Mouse (Mus musculus) forebrain, embryonic 13.5 days (tissue): ENCODE data around the gene Gnl2. TPM values are rescaled to one million over a fixed set of nuclear protein-coding genes. Genes with fewer than 3 reads are reported as not detected.

ENCODE experiments used
- ATAC-seq: fragments of 200-750 bp; cut with Nextera tagmentation; 2 replicates; pipeline ENCODE4 v1.8.0; 2017
- H3K27ac ChIP-seq: fragments of 300-500 bp; sonication (generic); 2 replicates; pipeline ENCODE4 v1.5.1; 2015; ENCODE audit warnings: inconsistent platforms, mild to moderate bottlenecking, moderate library complexity
- H3K27me3 ChIP-seq: fragments of 300-500 bp; sonication (generic); 2 replicates; pipeline ENCODE4 v1.6.1; 2015; ENCODE audit warnings: mild to moderate bottlenecking, inconsistent platforms
- H3K36me3 ChIP-seq: fragments of 300-500 bp; sonication (generic); 2 replicates; pipeline ENCODE4 v1.6.1; 2015; ENCODE audit warnings: mild to moderate bottlenecking, inconsistent platforms; ENCODE audit not compliant: poor library complexity, severe bottlenecking
- H3K4me1 ChIP-seq: fragments of 300-500 bp; sonication (generic); 2 replicates; pipeline ENCODE4 v1.6.1; 2015; ENCODE audit warnings: inconsistent platforms
- H3K4me2 ChIP-seq: fragments of 300-500 bp; sonication (generic); 2 replicates; pipeline ENCODE4 v1.6.1; 2015; ENCODE audit warnings: inconsistent platforms, mild to moderate bottlenecking, moderate library complexity
- H3K4me3 ChIP-seq: fragments of 300-500 bp; sonication (generic); 2 replicates; pipeline ENCODE4 v1.5.1; 2015; ENCODE audit warnings: mild to moderate bottlenecking, inconsistent platforms
- H3K9ac ChIP-seq: fragments of 300-500 bp; sonication (generic); 2 replicates; pipeline ENCODE4 v1.6.1; 2015; ENCODE audit warnings: mild to moderate bottlenecking, inconsistent platforms
- H3K9me3 ChIP-seq: fragments of 300-500 bp; sonication (generic); replicated peaks from 2 replicates; pipeline ENCODE4 v1.6.1; 2016; ENCODE audit warnings: inconsistent platforms
- WGBS: fragments of 180-500 bp; shearing (Covaris S2); methylation state at CpG from one replicate; pipeline ENCODE4 v1.1.7; 2015; 5-methylcytosine and 5-hydroxymethylcytosine counted together
- polyA plus RNA-seq: library from polyadenylated mRNA; unstranded; fragments of >200 nt; fragmentation: Nextera tagmentation; extraction: Ambion mirVana; gene quantifications from 2 replicates; pipeline ENCODE4 v1.2.1, GENCODE M21; 2015

Gene Gnl2
- polyA plus RNA-seq, 1 experiment from 2014 or later = 83.2 TPM

GRCm38 (mm10) chr4:124985671-124986602 is 30.4 kb upstream of the Gnl2 start, which contains the start of gene Rspo1:
Gene Rspo1, plus strand, starts transcription at chr4:124986430.
- peak; percentile 21; the same call in 1 of the 2 replicates for ATAC-seq
- H3K4me1 ChIP-seq = peaks cover 37% of the 10 kb centered on the region
- 2% methylated on average over 37 of the region's 62 CpGs for WGBS
- peaks cover 87% of the 10 kb centered on the region for H3K27me3 ChIP-seq
- peak within 1 kb of the TSS; percentile 42 for H3K4me3 ChIP-seq
- H3K9ac ChIP-seq = peak within 1 kb of the TSS; percentile 45; the same call in 1 of the 2 replicates
- no peaks in the 10 kb centered on the region for H3K9me3 ChIP-seq
- H3K36me3 ChIP-seq = no peaks in the 10 kb centered on the region
- no peak within 1 kb of the TSS for H3K27ac ChIP-seq
- peak within 1 kb of the TSS; percentile 64 for H3K4me2 ChIP-seq

- 4% methylated on average over 46 of the region's 51 CpGs for WGBS
- Histone ChIP-seq H3K36me3 (no peaks in the 10 kb centered on the region), H3K9me3 (no peaks in the 10 kb centered on the region), H3K4me3 (peak overlapping the region; percentile 42), H3K27me3 (peaks cover 97% of the 10 kb centered on the region), H3K4me2 (peak overlapping the region; percentile 64), H3K4me1 (peaks cover 37% of the 10 kb centered on the region), H3K27ac (no peak overlapping the region), H3K9ac (peak overlapping the region; percentile 45; the same call in 1 of the 2 replicates)
- no peak for ATAC-seq
Observed at GRCm38 (mm10) chr4:124986739-124987710, 29.4 kb upstream of the Gnl2 start.

- H3K9ac ChIP-seq = no peak overlapping the region
- H3K27ac ChIP-seq = no peak overlapping the region
- H3K4me3 ChIP-seq = peak overlapping the region; percentile 1; the same call in 1 of the 2 replicates
- peak overlapping the region; percentile 30 for H3K4me2 ChIP-seq
- H3K4me1 ChIP-seq = peaks cover 37% of the 10 kb centered on the region
- ATAC-seq = no peak
- H3K36me3 ChIP-seq = no peaks in the 10 kb centered on the region
- WGBS = 11% methylated on average over 10 of the region's 10 CpGs
- H3K27me3 ChIP-seq = peaks cover 94% of the 10 kb centered on the region
- no peaks in the 10 kb centered on the region for H3K9me3 ChIP-seq
Observed at GRCm38 (mm10) chr4:124987711-124988097, 28.7 kb upstream of the Gnl2 start.

GRCm38 (mm10) chr4:124988382-124988781 is 28.0 kb upstream of the Gnl2 start:
- Histone ChIP-seq H3K36me3 (no peaks in the 10 kb centered on the region), H3K4me3 (no peak overlapping the region)

GRCm38 (mm10) chr4:124989787-124990253 is 26.6 kb upstream of the Gnl2 start:
- H3K27ac ChIP-seq = no peak overlapping the region; the same call in 1 of the 2 replicates
- peak overlapping the region; percentile 32 for H3K4me2 ChIP-seq
- H3K9ac ChIP-seq = peak overlapping the region; percentile 17; the same call in 1 of the 2 replicates
- peaks cover 77% of the 10 kb centered on the region for H3K27me3 ChIP-seq
- no peaks in the 10 kb centered on the region for H3K36me3 ChIP-seq
- WGBS = 5% methylated on average over 20 of the region's 20 CpGs
- no peaks in the 10 kb centered on the region for H3K9me3 ChIP-seq
- no peak overlapping the region for H3K4me3 ChIP-seq
- ATAC-seq = no peak
- peaks cover 37% of the 10 kb centered on the region for H3K4me1 ChIP-seq

More at GRCm38 (mm10) chr4:124988382-124988781, 28.0 kb upstream of the Gnl2 start:
- no peak overlapping the region for H3K27ac ChIP-seq
- H3K4me2 ChIP-seq = peak overlapping the region; percentile 30
- ATAC-seq = no peak
- 19% methylated on average over 9 of the region's 9 CpGs for WGBS
- no peak overlapping the region for H3K9ac ChIP-seq
- H3K9me3 ChIP-seq = no peaks in the 10 kb centered on the region
- H3K4me1 ChIP-seq = peaks cover 37% of the 10 kb centered on the region
- H3K27me3 ChIP-seq = peaks cover 92% of the 10 kb centered on the region

GRCm38 (mm10) chr4:124990325-124990724 is 26.1 kb upstream of the Gnl2 start:
- no peaks in the 10 kb centered on the region for H3K9me3 ChIP-seq
- WGBS = 1% methylated on average over 7 of the region's 7 CpGs
- peaks cover 72% of the 10 kb centered on the region for H3K27me3 ChIP-seq
- H3K36me3 ChIP-seq = no peaks in the 10 kb centered on the region
- no peak overlapping the region for H3K27ac ChIP-seq
- H3K4me2 ChIP-seq = peak overlapping the region; percentile 32
- H3K9ac ChIP-seq = peak overlapping the region; percentile 17; the same call in 1 of the 2 replicates
- no peak overlapping the region for H3K4me3 ChIP-seq
- ATAC-seq = no peak
- H3K4me1 ChIP-seq = peaks cover 37% of the 10 kb centered on the region

- Histone ChIP-seq H3K9me3 (no peaks in the 10 kb centered on the region), H3K9ac (no peak overlapping the region), H3K4me2 (no peak overlapping the region), H3K27me3 (0 out of 2 replicates have a peak, but pooled peaks cover 4% of the 10 kb centered on the region), H3K27ac (no peak overlapping the region), H3K4me3 (no peak overlapping the region), H3K4me1 (no peaks in the 10 kb centered on the region), H3K36me3 (no peaks in the 10 kb centered on the region)
- no peak for ATAC-seq
- 75% methylated on average over 10 of the region's 10 CpGs for WGBS
Observed at GRCm38 (mm10) chr4:124997479-124998147, 18.8 kb upstream of the Gnl2 start.

GRCm38 (mm10) chr4:124999548-124999947 is 16.8 kb upstream of the Gnl2 start:
- Histone ChIP-seq H3K9me3 (no peaks in the 10 kb centered on the region), H3K4me1 (no peaks in the 10 kb centered on the region), H3K36me3 (no peaks in the 10 kb centered on the region), H3K27ac (no peak overlapping the region), H3K27me3 (no peaks in the 10 kb centered on the region), H3K9ac (no peak overlapping the region), H3K4me2 (no peak overlapping the region), H3K4me3 (no peak overlapping the region)
- no peak for ATAC-seq
- WGBS = 89% methylated on average over 3 of the region's 3 CpGs

- Histone ChIP-seq H3K9me3 (no peaks in the 10 kb centered on the region), H3K27ac (no peak overlapping the region), H3K4me2 (no peak overlapping the region), H3K36me3 (no peaks in the 10 kb centered on the region), H3K4me3 (no peak overlapping the region), H3K4me1 (no peaks in the 10 kb centered on the region), H3K9ac (no peak overlapping the region), H3K27me3 (0 out of 2 replicates have a peak, but pooled peaks cover 3% of the 10 kb centered on the region)
- no peak for ATAC-seq
- WGBS = 93% methylated on average over 8 of the region's 8 CpGs
Observed at GRCm38 (mm10) chr4:125002978-125003377, 13.4 kb upstream of the Gnl2 start.

- Histone ChIP-seq H3K9ac (no peak overlapping the region), H3K4me2 (no peak overlapping the region), H3K27me3 (0 out of 2 replicates have a peak, but pooled peaks cover 3% of the 10 kb centered on the region), H3K4me1 (no peaks in the 10 kb centered on the region), H3K9me3 (no peaks in the 10 kb centered on the region), H3K36me3 (no peaks in the 10 kb centered on the region), H3K4me3 (no peak overlapping the region), H3K27ac (no peak overlapping the region)
- 68% methylated on average over 12 of the region's 12 CpGs for WGBS
- ATAC-seq = no peak
Observed at GRCm38 (mm10) chr4:125004886-125005285, 11.5 kb upstream of the Gnl2 start.

GRCm38 (mm10) chr4:125007460-125007859 is 8.9 kb upstream of the Gnl2 start:
- Histone ChIP-seq H3K27me3 (0 out of 2 replicates have a peak, but pooled peaks cover 3% of the 10 kb centered on the region), H3K4me1 (no peaks in the 10 kb centered on the region), H3K9me3 (no peaks in the 10 kb centered on the region), H3K4me2 (no peak overlapping the region), H3K27ac (no peak overlapping the region), H3K9ac (no peak overlapping the region), H3K4me3 (no peak overlapping the region), H3K36me3 (no peaks in the 10 kb centered on the region)
- no peak for ATAC-seq
- 61% methylated on average over 15 of the region's 15 CpGs for WGBS
